Mouse (Mus musculus) right cerebral cortex, postnatal 4 days (tissue): Measurements from ENCODE around the gene Nudt6.
A peak's percentile ranks its signal among the peaks of the same experiment; 100 is the strongest.

Experiments
- DNase-seq: peaks from one replicate; pipeline ENCODE4 v3.0.0-alpha.2; 2022

Nudt6 gene

DNA sequence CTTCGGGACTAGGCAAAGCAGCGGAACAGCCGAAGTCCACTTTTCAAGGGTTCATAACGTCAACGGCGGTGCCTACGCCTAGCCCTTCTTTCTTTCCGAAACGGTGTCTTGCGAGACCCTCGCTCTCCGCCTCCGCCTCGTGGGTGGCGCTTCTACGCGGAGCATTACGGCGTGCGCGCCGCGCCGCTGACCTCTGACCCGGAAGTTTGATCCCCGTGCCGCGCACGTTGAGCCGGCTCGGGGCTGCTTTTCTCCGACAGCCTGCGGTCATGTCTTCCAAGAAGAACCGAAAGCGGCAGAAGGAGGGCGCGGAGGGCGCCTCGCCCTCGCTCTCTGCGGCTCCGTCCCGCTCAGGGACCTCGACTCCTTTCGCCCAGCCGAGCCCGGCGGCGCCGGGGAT, at the start of gene Nudt6:
TSS of gene Nudt6 (minus strand) at position 140 of the 400 bp plus-strand sequence.
- DNase-seq, result peak; percentile 98

DNA sequence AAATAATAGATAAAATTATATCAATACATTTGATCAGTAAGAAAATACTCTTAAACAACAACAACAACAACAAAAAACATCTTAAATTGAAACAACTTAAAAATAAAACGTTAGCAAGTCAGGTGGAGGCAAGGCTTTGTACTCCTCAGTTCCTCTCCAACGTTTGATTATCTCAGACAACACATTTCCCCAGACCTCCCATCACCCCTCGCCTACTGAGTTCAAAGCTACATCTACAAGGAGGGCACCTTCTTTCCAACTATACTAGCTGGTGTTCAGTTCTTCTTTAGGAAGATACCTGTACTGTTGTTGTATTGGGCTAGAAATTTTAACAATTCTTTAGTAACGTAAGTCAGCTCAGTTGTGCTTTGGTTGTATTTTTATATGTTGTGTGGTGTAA, 49.3 kb upstream of the Nudt6 start:
- no peak for DNase-seq

DNA sequence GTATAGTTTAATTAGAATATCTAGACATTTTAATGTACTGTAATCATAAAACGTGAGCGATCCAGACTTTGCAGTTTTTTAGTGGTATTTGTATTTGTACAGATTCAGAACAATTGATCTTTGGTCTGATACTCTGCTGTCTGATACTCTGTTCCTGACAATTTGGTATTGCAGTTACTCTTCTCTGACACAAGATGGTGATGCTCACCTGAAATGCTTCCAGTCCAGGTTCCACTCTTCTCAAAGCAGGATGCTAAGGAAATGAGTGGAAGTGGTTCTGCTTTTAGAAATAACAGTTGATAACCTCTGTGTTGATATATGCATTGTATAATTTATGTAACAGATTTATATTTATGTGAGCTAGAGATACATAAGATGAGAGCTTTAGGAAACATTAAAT, 48.2 kb upstream of the Nudt6 start:
- no peak for DNase-seq

DNA sequence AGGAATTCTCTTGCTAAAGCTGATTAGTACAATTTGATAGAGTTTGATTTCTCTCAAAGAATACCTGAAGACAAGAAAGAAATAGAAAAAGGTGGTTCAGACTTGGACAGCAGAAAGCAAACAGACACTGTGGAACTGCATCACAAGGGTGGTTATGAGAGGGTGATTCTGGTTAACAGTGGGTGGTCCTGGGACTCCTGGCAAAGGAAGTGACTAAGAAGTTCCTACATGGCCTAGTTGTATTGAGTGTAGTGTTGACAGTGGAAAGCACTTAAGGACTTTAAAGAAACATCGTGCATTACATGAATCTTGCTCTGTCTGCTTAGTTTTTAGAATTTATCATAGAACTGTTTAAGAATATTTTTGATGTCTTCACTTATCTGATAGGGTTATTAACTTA, 36.0 kb upstream of the Nudt6 start:
- no peak for DNase-seq

DNA sequence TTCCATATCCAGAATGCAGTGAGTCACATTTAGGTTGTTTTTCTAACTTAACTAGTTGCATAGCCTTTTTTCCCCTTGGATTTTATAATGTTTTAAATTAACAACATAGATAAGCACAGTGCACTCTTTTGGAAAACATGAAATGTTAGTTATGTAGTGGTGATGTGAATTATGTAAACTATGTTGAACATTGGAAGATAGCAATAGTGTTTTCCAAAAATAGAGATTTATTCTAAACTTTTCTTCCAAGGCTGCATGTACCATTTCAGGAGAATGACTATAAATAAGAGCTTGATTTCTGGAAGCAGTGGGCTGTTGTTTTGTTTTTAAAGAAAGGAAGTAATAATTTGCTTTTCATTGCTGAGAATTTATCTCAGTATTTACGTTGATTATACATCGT, 23.4 kb upstream of the Nudt6 start:
- no peak for DNase-seq

DNA sequence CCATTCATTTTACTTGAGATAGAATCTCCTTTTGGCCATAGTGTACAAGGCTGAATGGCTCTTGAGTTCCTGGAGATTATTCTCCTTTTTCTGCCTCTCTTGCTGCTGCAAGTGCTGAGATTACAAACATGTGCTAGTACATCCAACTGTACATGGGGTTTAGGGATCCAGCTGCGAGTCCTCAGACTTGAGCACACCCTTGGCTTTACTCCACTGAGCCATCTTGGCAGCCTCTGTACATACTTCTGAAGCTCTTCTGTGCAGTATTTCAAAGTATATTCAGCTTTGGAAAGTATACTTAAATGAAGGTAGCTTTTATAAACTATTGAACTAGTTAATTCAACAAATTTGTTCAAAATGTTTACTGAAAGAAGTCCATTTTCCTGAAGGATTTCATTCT, 19.8 kb upstream of the Nudt6 start:
- no peak for DNase-seq

DNA sequence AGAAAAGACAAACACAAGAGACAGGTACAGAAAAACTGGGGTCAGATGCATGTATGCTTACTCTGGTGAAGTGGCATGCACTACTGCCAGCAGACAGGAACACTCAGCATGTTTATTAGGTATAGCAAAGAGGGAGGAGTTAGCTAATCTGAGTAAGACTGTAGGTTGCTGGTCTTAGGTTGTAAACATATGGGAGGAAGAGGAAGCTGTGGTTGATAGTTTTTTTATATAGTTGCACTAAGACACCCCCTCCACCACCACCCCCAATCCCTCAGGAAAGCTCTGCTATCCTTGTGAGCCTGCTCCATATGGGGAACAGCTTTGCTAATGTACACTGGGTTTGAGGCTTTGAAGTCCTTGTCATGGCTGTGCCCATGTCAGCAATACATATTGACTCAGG, 10.3 kb upstream of the Nudt6 start:
- DNase-seq, result no peak

DNA sequence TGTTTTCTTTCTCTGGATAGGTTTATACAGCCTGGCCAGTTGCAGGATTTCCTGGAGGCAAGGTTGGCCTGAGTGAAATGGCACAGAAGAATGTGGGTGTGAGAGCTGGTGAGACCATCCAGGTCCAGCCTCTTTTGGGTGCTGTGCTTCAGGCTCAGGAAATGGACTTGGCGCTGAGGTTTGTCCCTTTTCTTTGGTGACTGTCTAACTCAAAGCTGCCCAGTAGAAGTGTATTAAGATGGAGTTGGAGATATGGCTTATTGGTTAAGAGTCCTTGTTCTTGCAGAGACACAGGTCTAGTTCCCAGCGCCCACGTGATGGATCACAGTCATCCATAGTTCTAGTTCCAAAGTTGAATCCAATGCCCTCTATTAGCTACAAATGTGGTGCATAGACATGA, 6.1 kb upstream of the Nudt6 start:
- DNase-seq, result no peak

DNA sequence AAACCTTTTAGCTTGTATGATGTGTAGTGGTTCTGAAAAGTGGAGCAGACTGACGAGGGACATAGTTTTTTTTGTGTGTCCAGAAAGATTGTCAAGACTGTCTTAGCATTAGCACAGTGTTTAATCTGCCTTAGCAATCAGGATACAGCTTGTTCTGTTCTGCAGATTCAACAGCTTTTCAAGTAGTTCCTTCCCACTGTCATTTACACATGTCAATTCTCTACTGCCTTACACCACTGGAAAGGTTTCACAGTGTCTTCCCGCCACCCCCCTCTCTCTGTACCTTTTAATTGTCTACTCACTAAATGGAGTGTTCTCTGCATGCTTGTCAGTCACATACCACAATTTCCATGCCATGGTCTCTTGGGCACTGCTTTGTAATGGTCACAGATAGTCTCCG, 1.2 kb upstream of the Nudt6 start:
- DNase-seq, result no peak

DNA sequence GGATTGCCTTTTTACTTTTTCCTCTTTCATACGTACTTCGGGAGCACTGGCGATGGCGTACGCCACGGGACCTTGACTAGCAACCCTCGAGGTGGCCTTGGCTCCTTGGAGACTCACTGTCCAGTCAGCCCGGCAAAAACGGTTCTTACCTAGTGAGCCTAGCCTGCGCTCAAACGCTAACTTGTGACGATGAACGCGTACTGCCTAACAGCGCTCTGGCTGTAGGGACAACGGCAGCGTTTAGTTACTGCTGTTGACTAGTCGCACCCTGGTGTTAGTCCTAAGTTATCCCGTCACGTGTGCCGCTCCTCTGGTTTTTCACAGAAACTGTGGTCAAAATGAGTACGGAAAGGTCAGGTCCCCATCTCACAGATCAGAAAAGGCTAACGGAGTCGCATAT, 630 bp upstream of the Nudt6 start:
- DNase-seq, result no peak

DNA sequence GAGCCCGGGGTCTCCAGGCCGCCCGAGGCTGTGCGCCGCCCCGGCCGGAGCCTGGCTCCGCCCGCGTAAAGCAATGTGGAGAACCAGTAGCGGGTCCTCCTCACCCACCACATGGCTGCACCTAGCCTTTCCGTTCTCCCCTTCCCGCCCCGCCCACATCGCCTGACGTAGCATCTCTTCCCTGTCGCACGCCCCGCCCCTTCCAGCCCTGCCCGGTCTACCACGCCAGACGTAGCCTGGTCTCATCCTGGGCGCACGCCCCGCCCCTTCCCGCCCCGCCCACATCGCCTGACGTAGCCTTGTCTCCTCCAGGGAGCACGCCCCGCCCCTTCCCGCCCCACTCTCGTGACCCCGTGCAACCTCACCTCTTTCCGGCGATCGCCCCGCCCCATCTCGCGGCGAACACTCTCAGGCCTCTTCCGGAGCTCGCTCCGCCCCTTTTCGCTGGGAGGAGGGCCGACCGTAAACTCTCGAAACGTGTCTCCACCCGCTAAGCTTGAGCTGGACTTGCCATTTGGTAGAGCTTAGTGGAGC, 486 bp downstream of the Nudt6 start, which contains the start of gene Spata5:
TSS of gene Spata5 (plus strand) at position 439 of the 534 bp plus-strand sequence.
- peak; percentile 99 for DNase-seq

DNA sequence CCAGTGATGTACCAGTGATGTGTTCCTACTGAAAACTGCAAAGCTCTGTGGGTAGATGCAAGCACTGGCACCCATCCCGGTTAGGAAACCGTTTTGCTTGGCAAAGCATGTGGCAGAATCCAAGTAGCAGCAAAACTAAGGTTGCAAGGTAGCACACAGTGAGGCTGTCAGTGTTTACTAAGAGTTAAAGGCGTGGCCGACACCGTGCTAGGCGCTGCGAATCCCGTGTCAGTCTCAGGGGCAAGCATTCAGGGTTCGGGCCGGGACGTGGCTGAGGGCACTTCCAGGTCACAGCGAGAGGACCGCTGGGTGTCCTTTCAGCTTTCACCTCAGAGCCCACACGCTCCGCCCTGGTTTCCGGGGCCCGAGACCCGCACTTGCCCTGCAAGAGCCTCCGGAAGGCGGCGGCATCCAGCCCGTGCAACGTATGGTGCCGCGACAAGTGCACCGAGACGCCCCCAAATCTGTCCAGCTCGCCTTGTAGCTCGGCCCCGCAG, 1.0 kb downstream of the Nudt6 start:
- peak; percentile 72 for DNase-seq

DNA sequence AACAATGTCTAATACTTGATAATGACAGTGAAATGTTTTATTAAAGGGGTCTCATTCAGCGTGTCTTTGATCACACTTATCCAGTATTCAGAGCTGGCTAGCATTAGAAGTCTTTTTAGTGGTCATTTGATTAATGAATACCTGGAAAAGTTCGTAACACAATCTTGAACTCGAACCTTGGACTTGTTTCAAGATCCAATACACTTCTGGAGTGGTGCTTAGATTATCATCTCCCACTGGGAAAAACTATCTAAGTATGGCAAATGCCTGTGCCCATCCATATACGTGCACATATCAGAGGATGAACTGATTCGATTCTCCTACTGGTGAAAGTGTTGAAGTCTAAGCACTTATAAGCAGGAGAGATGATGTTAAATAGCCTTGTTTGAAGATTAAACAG, 1.7 kb downstream of the Nudt6 start:
- no peak for DNase-seq

DNA sequence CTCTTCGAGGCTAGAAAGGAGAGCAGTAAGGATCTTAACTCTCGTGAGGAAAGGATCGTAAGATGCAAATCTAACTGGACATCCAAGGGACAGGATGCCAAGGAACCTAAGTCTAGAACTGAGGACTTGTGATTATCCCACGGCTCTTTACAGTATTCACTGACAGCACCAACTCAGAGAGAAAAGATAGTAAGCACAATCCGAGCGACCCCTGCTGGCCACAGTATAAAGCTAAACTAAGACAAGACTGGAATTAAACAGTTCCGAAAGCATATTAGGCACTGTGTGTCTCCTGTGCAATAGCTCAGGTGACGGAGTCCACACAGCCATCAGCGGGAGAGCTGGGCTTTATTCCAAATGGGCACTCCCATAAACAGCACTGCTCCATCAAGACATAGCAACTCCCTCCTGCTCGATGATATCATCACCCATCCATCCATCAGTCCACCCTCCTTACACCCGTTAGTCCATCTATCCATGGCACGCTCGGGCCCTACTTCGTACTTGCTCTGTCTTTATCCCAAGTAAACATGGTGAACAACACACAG, 5.5 kb downstream of the Nudt6 start:
- peak; percentile 92 for DNase-seq

DNA sequence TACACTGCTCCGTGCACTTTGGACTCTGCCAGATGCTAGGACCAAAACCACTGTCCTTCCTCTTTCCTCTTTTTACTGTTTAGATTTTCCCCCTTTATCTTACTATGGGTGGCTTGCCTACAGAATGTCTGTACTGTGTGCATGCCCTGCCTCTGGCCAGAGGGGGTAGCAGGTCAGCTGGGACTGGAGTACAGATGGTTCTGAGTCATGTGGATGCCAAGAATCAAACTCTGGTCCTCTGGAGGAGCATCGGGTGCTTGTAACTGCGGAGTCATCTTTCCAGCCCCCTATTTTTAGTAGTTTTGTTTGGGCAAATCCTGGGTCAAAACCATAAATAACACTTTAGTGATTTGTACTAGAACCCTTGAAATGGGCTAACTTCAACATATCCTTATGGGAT, 6.6 kb downstream of the Nudt6 start:
- no peak for DNase-seq

DNA sequence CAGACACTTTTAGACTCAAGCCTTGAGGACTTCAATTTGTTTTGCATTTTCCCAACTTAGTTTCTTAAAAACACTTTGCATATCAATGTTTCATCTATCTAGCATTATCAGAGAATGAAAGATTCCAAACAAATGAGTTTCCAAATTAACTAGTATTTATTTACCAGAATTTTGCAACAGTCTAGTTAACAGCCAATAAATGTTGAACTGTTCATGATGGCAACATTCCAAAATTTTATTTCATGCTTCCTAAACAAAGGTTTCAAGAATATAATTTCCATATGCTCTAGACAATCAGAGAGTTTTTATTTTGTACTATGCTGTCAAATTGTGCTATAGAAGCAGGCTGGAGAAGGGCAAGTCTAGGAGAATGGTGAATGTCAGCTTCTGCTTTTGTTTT, 12.4 kb downstream of the Nudt6 start:
- no peak for DNase-seq

DNA sequence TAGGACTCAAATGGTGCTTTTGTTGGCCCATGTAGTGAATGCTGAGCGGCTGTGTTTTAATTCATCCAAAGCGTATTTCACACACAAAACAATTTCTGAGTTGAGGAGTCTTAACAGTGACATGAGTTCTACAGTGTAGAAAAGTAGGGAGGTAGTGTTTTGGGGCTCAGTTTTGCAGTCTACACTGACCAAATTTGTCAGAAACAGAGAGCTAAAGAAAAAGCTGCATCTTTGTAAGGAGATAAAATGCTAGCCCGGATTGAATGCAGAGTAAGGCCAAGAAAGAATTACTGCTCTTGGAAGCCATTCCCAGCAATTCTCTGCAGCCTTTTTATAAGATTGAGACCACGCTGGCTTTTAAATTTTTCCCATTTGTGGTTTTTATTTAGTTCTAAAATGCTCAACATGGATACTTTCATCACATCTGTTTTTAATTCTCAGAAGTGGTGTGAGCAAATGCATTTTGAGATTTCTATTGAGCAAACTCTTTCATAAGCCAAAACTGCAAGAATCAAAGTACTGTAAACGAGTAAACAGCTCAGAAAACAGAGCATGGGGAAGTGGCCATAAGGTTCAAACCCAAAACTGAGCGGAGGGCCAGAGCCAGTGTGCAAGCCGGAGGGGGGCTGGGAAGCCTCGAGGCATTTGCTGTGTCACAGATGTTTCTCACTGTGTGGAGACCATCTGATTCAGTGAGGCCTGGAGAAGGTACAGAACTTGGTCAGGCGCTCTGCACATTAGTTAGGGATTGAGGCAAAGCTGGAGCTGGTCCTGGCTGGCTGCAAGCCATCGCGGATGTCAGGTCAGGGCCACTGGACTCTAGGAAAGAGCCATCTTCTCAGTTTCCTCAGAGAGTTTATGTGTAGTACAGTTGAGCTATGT, 18.0 kb downstream of the Nudt6 start:
- no peak for DNase-seq

DNA sequence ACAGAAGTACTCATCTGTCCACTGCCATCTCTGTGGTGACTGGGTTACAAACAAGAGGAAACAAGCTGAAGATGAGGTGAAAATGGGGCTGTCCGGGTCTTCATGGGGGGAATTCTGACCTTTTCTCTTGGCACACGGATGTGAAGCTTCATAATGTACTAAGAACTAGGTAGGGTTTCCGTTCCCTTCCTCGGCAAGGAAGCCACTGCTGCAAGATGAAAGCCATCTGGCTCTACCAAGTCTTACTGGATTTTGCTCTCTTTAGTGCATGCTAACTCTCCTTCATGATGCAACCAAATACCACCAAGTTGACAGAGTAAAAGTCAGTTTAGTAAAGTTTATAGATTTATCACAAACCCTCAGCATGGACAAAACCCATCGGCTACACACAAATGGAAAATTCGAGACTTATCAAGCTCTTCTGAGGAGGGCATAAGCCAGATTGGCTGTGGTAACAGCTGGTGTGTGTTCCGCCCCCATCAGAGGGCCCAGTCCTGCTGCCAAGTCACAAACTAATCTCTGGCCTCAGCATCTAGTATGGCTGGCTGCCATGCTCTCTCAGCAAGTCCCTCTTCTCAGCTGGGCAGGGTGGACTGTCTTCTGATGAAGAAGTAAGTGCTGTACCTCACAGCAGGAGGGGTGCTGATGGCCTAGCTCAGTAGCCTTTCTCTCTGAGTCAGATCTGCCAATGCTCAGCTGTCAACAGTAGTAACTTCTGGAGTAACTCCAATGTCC, 21.2 kb downstream of the Nudt6 start:
- DNase-seq, result no peak

DNA sequence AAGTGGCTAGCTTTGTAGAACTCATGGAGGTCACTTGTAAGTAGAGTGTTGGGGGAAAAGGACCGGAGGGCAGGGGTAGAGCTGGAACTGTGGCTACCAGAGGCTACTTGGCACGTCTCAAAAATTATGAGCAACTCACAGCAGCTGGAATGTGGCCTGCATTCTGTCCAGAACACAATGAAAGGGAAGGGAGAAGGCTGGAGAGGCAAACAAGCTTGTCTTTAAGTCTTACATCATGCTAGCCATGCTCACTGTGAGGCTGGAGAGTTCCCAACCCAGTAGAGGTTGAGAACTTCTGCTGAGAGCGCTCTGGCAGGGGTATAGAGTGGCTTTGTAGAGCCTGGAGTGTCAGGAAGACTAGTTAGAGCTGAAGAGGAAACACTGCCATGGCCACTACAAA, 22.4 kb downstream of the Nudt6 start:
- no peak for DNase-seq

DNA sequence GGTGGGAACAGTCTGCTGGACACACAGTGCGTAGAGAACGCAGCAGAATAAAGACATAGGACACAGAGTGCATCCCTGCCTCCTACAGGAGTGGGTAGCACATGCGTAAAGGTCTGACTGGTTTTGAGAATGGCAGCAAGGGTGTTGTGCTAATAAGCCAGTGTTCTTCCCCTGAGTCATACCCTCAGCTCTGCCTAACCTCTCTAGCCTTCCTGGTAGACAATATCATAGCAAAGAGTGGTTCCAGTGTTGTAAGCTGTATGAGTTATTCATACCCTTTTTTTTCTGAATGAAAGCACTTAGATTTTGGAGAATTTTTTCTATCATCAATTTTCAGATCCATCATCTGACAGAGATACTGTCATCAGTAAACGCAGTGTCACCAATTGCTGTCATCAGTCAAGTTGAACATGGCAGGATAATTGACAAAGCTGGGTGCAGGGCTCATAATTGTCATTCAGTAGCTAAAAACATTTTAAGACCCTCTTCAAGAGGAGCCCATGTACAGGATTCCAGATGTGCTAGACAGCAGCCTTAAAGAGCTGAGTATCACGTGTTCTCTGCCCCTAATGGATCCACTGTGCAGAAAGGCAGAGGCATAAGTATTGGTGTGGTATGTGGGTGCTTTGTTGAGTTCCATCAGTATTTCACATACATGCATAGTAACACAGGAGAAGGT, 22.9 kb downstream of the Nudt6 start:
- no peak for DNase-seq

DNA sequence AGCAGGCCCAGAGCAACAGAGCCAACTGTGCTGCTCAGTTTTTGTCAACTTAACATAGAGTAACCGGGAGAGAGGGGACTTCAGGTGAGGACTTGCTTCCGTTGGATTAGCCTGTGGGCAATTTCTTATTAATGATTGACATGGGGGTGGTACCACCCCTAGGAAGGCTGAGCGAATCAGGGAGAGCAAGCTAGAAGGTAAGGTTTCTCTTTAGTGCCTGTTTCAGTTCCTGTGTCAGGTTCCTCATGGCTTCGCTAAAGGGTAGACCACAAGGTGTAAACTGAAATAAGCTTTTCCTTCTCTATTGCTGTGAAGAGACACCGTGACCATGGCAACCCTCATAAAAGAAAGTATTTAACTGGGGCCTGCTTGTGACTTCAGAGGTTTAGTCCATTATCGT, 32.7 kb downstream of the Nudt6 start:
- no peak for DNase-seq

DNA sequence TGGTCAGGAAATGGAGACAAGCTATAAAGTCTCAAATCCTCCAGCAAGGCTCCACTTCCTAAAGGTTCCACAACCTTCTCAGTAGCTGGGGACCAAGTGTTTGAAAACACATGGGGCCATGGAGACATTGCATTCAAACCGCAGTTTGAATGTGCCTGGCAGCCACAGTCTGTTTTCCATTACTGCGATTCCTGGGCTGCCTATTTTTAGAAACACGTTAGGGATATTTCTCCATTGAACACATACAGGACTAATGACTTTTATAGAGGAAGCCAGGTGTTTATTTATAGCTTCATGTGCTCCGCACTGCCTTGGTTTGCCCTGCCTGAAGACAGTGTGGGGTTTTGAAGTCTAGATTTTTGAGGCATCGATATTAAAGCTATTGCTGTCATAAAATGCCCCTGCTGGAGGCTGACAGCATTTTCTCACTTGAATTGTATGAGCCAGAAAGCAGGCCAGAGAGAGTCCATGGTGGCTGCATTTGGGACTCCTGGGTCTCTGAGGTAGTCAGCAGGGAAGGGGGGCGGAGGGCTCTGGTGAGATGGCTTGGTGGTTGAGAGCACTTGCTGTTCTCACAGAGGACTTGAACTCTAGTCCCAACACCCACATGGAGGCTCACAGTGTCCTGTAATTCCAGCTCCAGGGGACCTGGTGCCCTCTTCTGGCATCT, 36.8 kb downstream of the Nudt6 start:
- DNase-seq, result no peak
